Mouse (Mus musculus) heart, adult 2 months (tissue): ENCODE measurements around the gene Csmd2.

Experiments
- CTCF ChIP-seq: fragments of 200-600 bp; IDR thresholded peaks from 2 replicates; pipeline ENCODE4 v1.8.1; 2022; ENCODE audit warnings: antibody characterized with exemption, mild to moderate bottlenecking, moderate library complexity
- EP300 ChIP-seq: fragments of 200-500 bp; IDR thresholded peaks from 2 replicates; pipeline ENCODE4 v1.6.1; 2011; ENCODE audit warnings: low read depth, low read length, control low read depth; ENCODE audit not compliant: insufficient read depth
- POLR2A ChIP-seq: fragments of 200-500 bp; IDR thresholded peaks from 2 replicates; pipeline ENCODE4 v1.6.1; 2011; ENCODE audit warnings: mild to moderate bottlenecking, low read depth, low read length, control low read depth; ENCODE audit not compliant: insufficient read depth

- TF ChIP-seq CTCF = no peak
- TF ChIP-seq EP300 = no peak
- TF ChIP-seq POLR2A = no peak
Measured at GRCm38 (mm10) chr4:128141161-128142101, 153.8 kb downstream of the Csmd2 start.
